In the genomic region with DNA sequence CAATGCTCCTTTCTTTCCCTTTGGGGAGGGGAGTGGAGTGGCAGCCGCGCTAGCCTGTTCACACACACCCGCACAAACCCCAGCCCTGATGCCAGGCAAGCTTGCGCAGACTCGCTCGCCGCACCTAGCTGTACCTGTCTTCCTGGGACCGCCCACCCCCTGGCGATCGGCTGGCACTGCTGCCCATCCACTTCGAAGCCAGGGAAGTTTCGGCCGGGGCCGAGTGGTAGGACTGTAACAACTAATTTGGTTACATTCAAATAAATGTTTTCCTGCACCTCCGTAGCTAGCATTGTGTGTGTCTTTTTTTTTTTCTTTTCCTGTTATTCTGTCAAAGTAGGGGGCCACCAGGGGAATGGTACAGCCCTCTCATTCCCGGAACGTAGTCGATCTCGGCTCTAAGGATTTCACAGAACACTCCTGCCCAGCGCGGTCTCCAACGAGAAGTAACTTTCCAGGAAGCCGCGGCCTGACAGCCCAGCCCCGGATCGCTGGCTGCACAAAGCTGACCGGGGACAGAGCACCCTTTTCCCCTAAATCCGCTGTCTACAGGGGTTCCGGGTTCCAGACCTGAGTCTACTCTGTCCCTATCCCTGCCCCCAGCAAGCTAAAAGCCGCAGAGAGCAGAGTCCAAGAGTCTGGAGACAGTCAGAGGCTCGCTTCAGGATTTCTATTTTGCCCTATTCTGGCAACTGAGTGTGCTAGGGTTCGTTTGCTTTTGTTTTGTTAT, we compare ENCODE assay signal across 8 mouse cellular contexts. TPM values are rescaled to one million over a fixed set of nuclear protein-coding genes. Genes with fewer than 3 reads are reported as not detected.
DNase-seq lines count a peak whose midpoint lies in the region; ATAC-seq lines count a peak whose summit lies in the region.

No protein-coding gene starts in this region.

- H3K4me1 ChIP-seq in forebrain, embryonic 11.5 days (replicated peaks; ENCODE audit: control insufficient read depth, insufficient read depth, low read length) = peaks cover 15% of the 10 kb centered on the region
- H3K4me1 ChIP-seq in liver, embryonic 16.5 days (ENCODE audit: control insufficient read depth, low read depth, low read length) = peaks cover 3% of the 10 kb centered on the region; the same call in 1 of the 2 replicates
- peaks cover 32% of the 10 kb centered on the region for H3K4me1 ChIP-seq in stomach, embryonic 14.5 days (ENCODE audit: control insufficient read depth, insufficient read depth, low read length)

- H3K9me3 ChIP-seq in forebrain, embryonic 11.5 days (ENCODE audit: control insufficient read depth, low read length) = no peaks in the 10 kb centered on the region
- no peaks in the 10 kb centered on the region for H3K9me3 ChIP-seq in liver, embryonic 16.5 days (replicated peaks; ENCODE audit: control insufficient read depth, low read length)
- H3K9me3 ChIP-seq in stomach, embryonic 14.5 days (ENCODE audit: control insufficient read depth, low read depth, low read length) = no peaks in the 10 kb centered on the region

- peak; percentile 56 for DNase-seq in thymus, postnatal 4 days
- DNase-seq in thymus, postnatal 10 days (ENCODE audit: low spot score in 2 of 2) = no peak
- DNase-seq in forebrain, embryonic 11.5 days (ENCODE audit: low spot score) = peak; percentile 72
- DNase-seq in induced T-regulatory cell, adult 2 months (ENCODE audit: low read depth) = peak; percentile 24
- DNase-seq in layer of hippocampus, adult 11-12 months (ENCODE audit: low spot score) = no peak

- no peak overlapping the region for H3K27ac ChIP-seq in forebrain, embryonic 11.5 days (ENCODE audit: low read depth, low read length)
- no peak overlapping the region for H3K27ac ChIP-seq in liver, embryonic 16.5 days (ENCODE audit: low read length)
- no peak overlapping the region for H3K27ac ChIP-seq in stomach, embryonic 14.5 days (ENCODE audit: low read length)

- H3K4me3 ChIP-seq in forebrain, embryonic 11.5 days (ENCODE audit: low read depth, low read length) = peak overlapping the region; percentile 32
- H3K4me3 ChIP-seq in liver, embryonic 16.5 days (ENCODE audit: low read depth, low read length) = peak overlapping the region; percentile 45
- H3K4me3 ChIP-seq in stomach, embryonic 14.5 days (ENCODE audit: low read depth, low read length) = peak overlapping the region; percentile 34

- peak overlapping the region; percentile 68 for H3K4me2 ChIP-seq in forebrain, embryonic 11.5 days (ENCODE audit: low read depth, low read length, severe bottlenecking)
- peak overlapping the region; percentile 77 for H3K4me2 ChIP-seq in liver, embryonic 16.5 days (ENCODE audit: low read depth, low read length)
- H3K4me2 ChIP-seq in stomach, embryonic 14.5 days (replicated peaks; ENCODE audit: low read depth, low read length) = peak overlapping the region; percentile 87

- ATAC-seq in forebrain, embryonic 11.5 days (replicated peaks; ENCODE audit: low FRiP score) = no peak
- ATAC-seq in liver, embryonic 16.5 days (ENCODE audit: low read depth) = no peak
- ATAC-seq in stomach, embryonic 14.5 days (ENCODE audit: insufficient number of reproducible peaks, insufficient read depth, low FRiP score, low read depth) = no peak
- no peak for ATAC-seq in activated CD4-positive, CD25-positive, alpha-beta regulatory T cell, adult 4 months

- H3K36me3 ChIP-seq in forebrain, embryonic 11.5 days (ENCODE audit: control insufficient read depth, insufficient read depth, low read length) = no peaks in the 10 kb centered on the region
- H3K36me3 ChIP-seq in liver, embryonic 16.5 days (ENCODE audit: control insufficient read depth, insufficient read depth) = no peaks in the 10 kb centered on the region
- H3K36me3 ChIP-seq in stomach, embryonic 14.5 days (ENCODE audit: control insufficient read depth, insufficient read depth, low read length) = no peaks in the 10 kb centered on the region

- 1% methylated on average over 32 of the region's 32 CpGs for WGBS in forebrain, embryonic 11.5 days
- 1% methylated on average over 32 of the region's 32 CpGs for WGBS in liver, embryonic 16.5 days (ENCODE audit: insufficient replicate concordance)
- 2% methylated on average over 32 of the region's 32 CpGs for WGBS in stomach, embryonic 14.5 days

- H3K27me3 ChIP-seq in forebrain, embryonic 11.5 days (ENCODE audit: control insufficient read depth, insufficient read depth, low read length) = peaks cover 42% of the 10 kb centered on the region
- peaks cover 62% of the 10 kb centered on the region for H3K27me3 ChIP-seq in liver, embryonic 16.5 days (ENCODE audit: control insufficient read depth, insufficient read depth, low read depth, low read length)
- H3K27me3 ChIP-seq in stomach, embryonic 14.5 days (ENCODE audit: control insufficient read depth, insufficient read depth, low read length) = 0 out of 2 replicates have a peak, but pooled peaks cover 6% of the 10 kb centered on the region

- H3K9ac ChIP-seq in forebrain, embryonic 11.5 days (ENCODE audit: low read length) = peak overlapping the region; percentile 39
- H3K9ac ChIP-seq in liver, embryonic 16.5 days (ENCODE audit: low read depth, low read length) = peak overlapping the region; percentile 20; the same call in 1 of the 2 replicates
- H3K9ac ChIP-seq in stomach, embryonic 14.5 days (replicated peaks; ENCODE audit: low read depth, low read length) = peak overlapping the region; percentile 1; the same call in 1 of the 2 replicates

RNA-seq across cellular contexts. Expression of gene Gm37419, which starts 7.1 kb away (rescaled TPM):
- not detected in 2 replicates for polyA plus RNA-seq in forebrain, embryonic 11.5 days (2014; fragmentation: Nextera tagmentation; extraction: Ambion mirVana)
- polyA plus RNA-seq in liver, embryonic 16.5 days (2015; fragmentation: Nextera tagmentation; extraction: Ambion mirVana) = not detected in 2 replicates
- polyA plus RNA-seq in stomach, embryonic 14.5 days (2014; fragmentation: Nextera tagmentation; extraction: Ambion mirVana) = not detected in 2 replicates
- not detected for polyA plus RNA-seq in activated CD4-positive, CD25-positive, alpha-beta regulatory T cell, adult 4 months (2017; shearing (Covaris generic))

RNA-seq across cellular contexts. Expression of gene Bcl6, which starts 7.5 kb away (rescaled TPM):
- polyA plus RNA-seq in forebrain, embryonic 11.5 days (2014; fragmentation: Nextera tagmentation; extraction: Ambion mirVana) = 0.12 and 0.24 TPM in 2 replicates
- polyA plus RNA-seq in liver, embryonic 16.5 days (2015; fragmentation: Nextera tagmentation; extraction: Ambion mirVana) = 0.28 TPM in 2 replicates
- polyA plus RNA-seq in stomach, embryonic 14.5 days (2014; fragmentation: Nextera tagmentation; extraction: Ambion mirVana) = 1.4 and 1.5 TPM in 2 replicates
- polyA plus RNA-seq in activated CD4-positive, CD25-positive, alpha-beta regulatory T cell, adult 4 months (2017; shearing (Covaris generic)) = 10 to 100 TPM in 1 of 2 experiments, 1 to 10 TPM in 1; 4.3 to 12.9 TPM

RNA-seq across cellular contexts. Expression of gene Rtp2, which starts 49.0 kb away (rescaled TPM):
- not detected in 2 replicates for polyA plus RNA-seq in forebrain, embryonic 11.5 days (2014; fragmentation: Nextera tagmentation; extraction: Ambion mirVana)
- not detected in 2 replicates for polyA plus RNA-seq in liver, embryonic 16.5 days (2015; fragmentation: Nextera tagmentation; extraction: Ambion mirVana)
- polyA plus RNA-seq in stomach, embryonic 14.5 days (2014; fragmentation: Nextera tagmentation; extraction: Ambion mirVana) = not detected in 2 replicates
- polyA plus RNA-seq in activated CD4-positive, CD25-positive, alpha-beta regulatory T cell, adult 4 months (2017; shearing (Covaris generic)) = not detected

Comparison
In these comparisons a context has a peak if more than half of its experiments do, and no peak if none do; other contexts are left out.
1. DNase-seq: peak in thymus, postnatal 4 days (single experiment), forebrain, embryonic 11.5 days (single experiment) and induced T-regulatory cell, adult 2 months (single experiment); none in thymus, postnatal 10 days (0 of 2) and layer of hippocampus, adult 11-12 months (single experiment).
2. Peak in every context shown above with its lines, with median percentiles within 50 percentile points of each other: H3K4me2 ChIP-seq, H3K4me3 ChIP-seq and H3K9ac ChIP-seq.